Mouse (Mus musculus) forebrain, embryonic 14.5 days (tissue): ENCODE data around the gene Ahcyl2. TPM values are rescaled to one million over a fixed set of nuclear protein-coding genes. Genes with fewer than 3 reads are reported as not detected.

Experiments
- ATAC-seq: fragments of 200-750 bp; cut with Nextera tagmentation; 2 replicates; pipeline ENCODE4 v1.8.0; 2017; ENCODE audit warnings: mild to moderate bottlenecking, moderate library complexity
- DNase-seq: peaks from one replicate; pipeline ENCODE4 v3.0.0-alpha.2; 2015; ENCODE audit warnings: low spot score
- H3K27ac ChIP-seq: fragments of 300-500 bp; sonication (generic); 2 replicates; pipeline ENCODE4 v1.5.1; 2014; ENCODE audit warnings: low read depth, mild to moderate bottlenecking, control low read depth, low read length, moderate library complexity
- H3K27me3 ChIP-seq: fragments of 300-500 bp; sonication (generic); replicated peaks from 2 replicates; pipeline ENCODE4 v1.6.1; 2014; ENCODE audit warnings: low read length, control low read depth, mixed read lengths; ENCODE audit not compliant: control insufficient read depth, insufficient read depth
- H3K36me3 ChIP-seq: fragments of 300-500 bp; sonication (generic); 2 replicates; pipeline ENCODE4 v1.6.1; 2014; ENCODE audit warnings: low read length, control low read depth; ENCODE audit not compliant: control insufficient read depth, insufficient read depth
- H3K4me1 ChIP-seq: fragments of 300-500 bp; sonication (generic); 2 replicates; pipeline ENCODE4 v1.6.1; 2014; ENCODE audit warnings: antibody characterized with exemption, low read length, control low read depth; ENCODE audit not compliant: control insufficient read depth, insufficient read depth
- H3K4me2 ChIP-seq: fragments of 300-500 bp; sonication (generic); 2 replicates; pipeline ENCODE4 v1.6.1; 2014; ENCODE audit warnings: mild to moderate bottlenecking, control low read depth, low read length
- H3K4me3 ChIP-seq: fragments of 300-500 bp; sonication (generic); 2 replicates; pipeline ENCODE4 v1.5.1; 2014; ENCODE audit warnings: low read depth, low read length, control low read depth
- H3K9ac ChIP-seq: fragments of 300-500 bp; sonication (generic); 2 replicates; pipeline ENCODE4 v1.6.1; 2014; ENCODE audit warnings: mild to moderate bottlenecking, low read length, control low read depth, moderate library complexity
- H3K9me3 ChIP-seq: fragments of 300-500 bp; sonication (generic); replicated peaks from 2 replicates; pipeline ENCODE4 v1.6.1; 2016; ENCODE audit warnings: low read length, control low read depth, mixed read lengths; ENCODE audit not compliant: control insufficient read depth
- WGBS: fragments of 180-500 bp; shearing (Covaris S2); extraction: QIAGEN DNeasy Blood & Tissue Kit; methylation state at CpG from one replicate; pipeline ENCODE4 v1.1.7; 2014; 5-methylcytosine and 5-hydroxymethylcytosine counted together
- polyA plus RNA-seq: library from polyadenylated mRNA; unstranded; fragments of >200 nt; fragmentation: Nextera tagmentation; extraction: Ambion mirVana; gene quantifications from 2 replicates; pipeline ENCODE4 v1.2.1, GENCODE M21; 2014

Ahcyl2 gene
- polyA plus RNA-seq, 1 experiment from 2014 or later = 8.6 TPM

GRCm38 (mm10) chr6:29956749-29957148 lies 188.9 kb downstream of the Ahcyl2 start:
- no peak for ATAC-seq
- H3K36me3 ChIP-seq = no peaks in the 10 kb centered on the region
- H3K9me3 ChIP-seq = no peaks in the 10 kb centered on the region
- WGBS = 83% methylated on average over 4 of the region's 4 CpGs
- DNase-seq = no peak
- no peak overlapping the region for H3K27ac ChIP-seq
- H3K4me2 ChIP-seq = no peak overlapping the region
- H3K4me3 ChIP-seq = no peak overlapping the region
- no peak overlapping the region for H3K9ac ChIP-seq
- no peaks in the 10 kb centered on the region for H3K4me1 ChIP-seq
- no peaks in the 10 kb centered on the region for H3K27me3 ChIP-seq

GRCm38 (mm10) chr6:29958669-29959068 lies 190.9 kb downstream of the Ahcyl2 start:
- no peak overlapping the region for H3K27ac ChIP-seq
- 69% methylated on average over 3 of the region's 3 CpGs for WGBS
- ATAC-seq (no peak), DNase-seq (no peak)
- no peaks in the 10 kb centered on the region for H3K27me3 ChIP-seq
- no peaks in the 10 kb centered on the region for H3K36me3 ChIP-seq
- H3K4me1 ChIP-seq = no peaks in the 10 kb centered on the region
- H3K4me3 ChIP-seq = no peak overlapping the region
- no peak overlapping the region for H3K4me2 ChIP-seq
- H3K9ac ChIP-seq = no peak overlapping the region
- no peaks in the 10 kb centered on the region for H3K9me3 ChIP-seq

- H3K4me1 ChIP-seq = no peaks in the 10 kb centered on the region
- H3K9me3 ChIP-seq = no peaks in the 10 kb centered on the region
- H3K27me3 ChIP-seq = no peaks in the 10 kb centered on the region
- H3K9ac ChIP-seq = no peak overlapping the region
- DNase-seq (no peak), ATAC-seq (no peak)
- 91% methylated on average over 6 of the region's 6 CpGs for WGBS
- H3K4me3 ChIP-seq = no peak overlapping the region
- H3K36me3 ChIP-seq = no peaks in the 10 kb centered on the region
- no peak overlapping the region for H3K4me2 ChIP-seq
- H3K27ac ChIP-seq = no peak overlapping the region
These were observed 193.3 kb downstream of the Ahcyl2 start for GRCm38 (mm10) chr6:29961081-29961480.

Other genes with a start within 250 kb of the Ahcyl2 start
- 0.98 and 1.4 TPM in 2 replicates for gene Irf5, start 241.4 kb upstream of the Ahcyl2 start, polyA plus RNA-seq
- gene Tnpo3, start 158.1 kb upstream of the Ahcyl2 start, polyA plus RNA-seq = 97.5 and 105 TPM in 2 replicates
- 2.2 TPM in 2 replicates for gene Tspan33, start 73.8 kb upstream of the Ahcyl2 start, polyA plus RNA-seq
- 9.7 and 10.4 TPM in 2 replicates for gene Smo, start 32.5 kb upstream of the Ahcyl2 start, polyA plus RNA-seq
- gene Strip2, start 149.0 kb downstream of the Ahcyl2 start, polyA plus RNA-seq = 1.7 and 2.7 TPM in 2 replicates